Mouse (Mus musculus) left cerebral cortex, postnatal 25 days (tissue): Measurements from ENCODE around the gene Dnajc14. TPM values are rescaled to one million over a fixed set of nuclear protein-coding genes. Genes with fewer than 3 reads are reported as not detected.

ENCODE experiments used
- total RNA-seq, 2 experiments: library from RNA; stranded (reverse); gene quantifications; 2 replicates each; pipeline ENCODE4 v1.2.3; 2021

Dnajc14 gene
- total RNA-seq, 2 experiments from 2014 or later, result 65.6 to 66.1 TPM

Other genes starting within 250 kb of the Dnajc14 start
- 10 to 100 TPM; 56.7 to 62.7 TPM for gene Pa2g4, start 238.1 kb upstream of the Dnajc14 start, total RNA-seq
- 1 to 10 TPM; 5.8 to 7.6 TPM for gene Erbb3, start 214.4 kb upstream of the Dnajc14 start, total RNA-seq
- 100 to 1,000 TPM; 235 to 247 TPM for gene Rps26, start 177.3 kb upstream of the Dnajc14 start, total RNA-seq
- 10 to 100 TPM; 17.9 to 18.9 TPM for gene Ikzf4, start 158.1 kb upstream of the Dnajc14 start, total RNA-seq
- gene Suox, start 130.0 kb upstream of the Dnajc14 start, total RNA-seq, result 10 to 100 TPM; 10.8 to 12.3 TPM
- gene Rab5b, start 107.8 kb upstream of the Dnajc14 start, total RNA-seq, result 100 to 1,000 TPM; 125 to 132 TPM
- gene Pmel, start 99.9 kb upstream of the Dnajc14 start, total RNA-seq, result under 1 TPM; 0.39 to 0.96 TPM
- 1 to 10 TPM; 2.5 to 3.2 TPM for gene Cdk2, start 99.0 kb upstream of the Dnajc14 start, total RNA-seq
- gene Dgka, start 59.2 kb upstream of the Dnajc14 start, total RNA-seq, result 1 to 10 TPM; 5.1 to 6.3 TPM
- 10 to 100 TPM; 28.8 to 29.5 TPM for gene Pym1, start 56.2 kb upstream of the Dnajc14 start, total RNA-seq
- gene Mmp19, start 13.2 kb upstream of the Dnajc14 start, total RNA-seq, result under 1 TPM; 0.39 to 0.78 TPM
- gene Tmem198b, start 308 bp downstream of the Dnajc14 start, total RNA-seq, result 10 to 100 TPM in 1 of 2 experiments, 1 to 10 TPM in 1; 8.8 to 10.2 TPM
- gene Sarnp, start 13.3 kb downstream of the Dnajc14 start, total RNA-seq, result 10 to 100 TPM; 37.1 to 40.7 TPM
- 1 to 10 TPM; 6.9 to 7.5 TPM for gene Ormdl2, start 17.6 kb downstream of the Dnajc14 start, total RNA-seq
- gene Gdf11, start 87.7 kb downstream of the Dnajc14 start, total RNA-seq, result 10 to 100 TPM; 12.8 to 14.9 TPM
- 10 to 100 TPM; 65.0 to 74.0 TPM for gene Cd63, start 96.9 kb downstream of the Dnajc14 start, total RNA-seq
- gene Rdh5, start 118.8 kb downstream of the Dnajc14 start, total RNA-seq, result 1 to 10 TPM; 6.0 to 8.2 TPM
- gene Bloc1s1, start 120.0 kb downstream of the Dnajc14 start, total RNA-seq, result 10 to 100 TPM; 81.4 to 86.2 TPM
- gene Itga7, start 129.8 kb downstream of the Dnajc14 start, total RNA-seq, result 10 to 100 TPM; 12.4 to 15.5 TPM
- gene Mettl7b, start 156.9 kb downstream of the Dnajc14 start, total RNA-seq, result not detected
- not detected for gene Olfr9, start 185.4 kb downstream of the Dnajc14 start, total RNA-seq
- gene Olfr763, start 206.7 kb downstream of the Dnajc14 start, total RNA-seq, result not detected
- gene Olfr764-ps1, start 235.8 kb downstream of the Dnajc14 start, total RNA-seq, result not detected
- gene Olfr765, start 245.9 kb downstream of the Dnajc14 start, total RNA-seq, result not detected